Mouse (Mus musculus): ENCODE data around the gene Raver2.
A peak's percentile ranks its signal among the peaks of the same experiment; 100 is the strongest.

The Raver2 gene

DNA sequence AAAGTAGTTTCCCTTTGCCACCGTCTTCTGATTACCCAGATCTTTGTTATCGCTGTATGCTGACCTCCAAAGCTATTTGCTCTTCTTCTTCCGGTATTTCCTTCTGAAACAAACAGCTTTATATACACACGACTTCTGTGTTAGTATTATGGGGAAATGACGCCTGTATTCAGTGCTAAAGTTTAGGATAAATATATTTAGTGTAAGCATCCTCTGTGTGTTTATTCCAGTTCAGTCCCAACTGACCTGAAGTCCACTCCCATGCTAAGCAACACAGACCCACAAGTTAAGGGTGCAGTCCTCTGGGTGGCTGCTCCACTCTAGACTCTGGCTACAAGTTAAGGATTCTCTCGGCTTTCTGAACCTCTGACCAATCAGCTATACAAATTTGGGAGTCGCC, 52.2 kb downstream of the Raver2 start:
- no peak for DNase-seq

DNA sequence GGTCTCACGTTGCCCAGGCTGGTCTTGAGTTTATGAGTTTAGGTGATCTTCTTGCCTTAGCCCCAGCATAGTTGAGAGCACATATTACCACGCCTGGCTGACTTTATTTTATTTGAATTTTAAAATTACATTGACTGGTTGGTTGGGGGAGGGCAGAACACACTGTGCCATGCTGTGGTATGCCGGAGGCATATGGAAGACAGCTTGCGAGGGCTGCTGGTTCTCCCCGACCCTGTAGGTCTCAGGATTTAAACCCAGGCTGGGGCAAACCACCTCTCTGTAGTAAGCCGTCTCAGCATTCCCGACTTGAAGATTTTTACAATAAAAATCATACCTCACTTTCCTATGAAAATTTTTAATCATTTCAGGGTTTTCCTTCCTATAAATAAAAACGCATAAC, 66.2 kb downstream of the Raver2 start:
- no peak for DNase-seq

DNA sequence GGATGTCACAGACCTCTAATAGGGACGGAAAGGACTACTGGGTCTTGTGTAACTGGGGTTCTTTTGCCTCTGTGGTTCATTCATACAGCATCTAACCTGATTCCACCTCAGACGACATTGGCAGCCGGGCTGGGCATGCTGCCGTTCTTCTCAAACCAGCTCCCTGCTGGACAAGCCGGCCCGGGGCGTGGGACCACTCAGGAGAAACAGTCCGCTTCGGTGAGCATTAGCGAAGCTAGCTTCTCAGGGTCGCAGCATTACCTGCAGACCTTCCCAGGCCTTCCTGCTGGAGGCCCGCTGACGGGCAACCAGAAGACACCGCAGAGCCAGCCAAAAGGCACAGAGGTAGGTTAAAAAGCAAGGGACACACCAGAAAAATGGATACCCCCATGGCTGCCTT, 67.1 kb downstream of the Raver2 start:
- no peak for DNase-seq

DNA sequence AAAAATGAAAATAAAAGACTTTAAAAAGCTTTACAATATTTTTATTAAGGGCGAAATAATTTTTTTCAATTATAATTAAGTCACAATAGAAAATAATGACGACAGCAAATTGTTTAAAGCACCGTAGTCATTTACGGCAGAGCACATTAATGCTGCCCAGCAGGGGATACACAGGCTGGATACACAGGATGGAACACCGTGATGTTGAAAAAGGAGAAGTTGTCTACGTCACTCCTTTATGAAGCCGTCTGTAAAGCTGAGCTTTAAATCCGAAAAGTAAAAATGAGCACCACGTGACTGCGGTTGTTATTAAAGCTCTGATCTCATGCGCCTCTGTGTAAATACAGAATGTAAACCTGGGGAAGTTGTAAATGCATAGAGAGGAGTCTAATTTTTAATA, 69.2 kb downstream of the Raver2 start:
- no peak for DNase-seq

DNA sequence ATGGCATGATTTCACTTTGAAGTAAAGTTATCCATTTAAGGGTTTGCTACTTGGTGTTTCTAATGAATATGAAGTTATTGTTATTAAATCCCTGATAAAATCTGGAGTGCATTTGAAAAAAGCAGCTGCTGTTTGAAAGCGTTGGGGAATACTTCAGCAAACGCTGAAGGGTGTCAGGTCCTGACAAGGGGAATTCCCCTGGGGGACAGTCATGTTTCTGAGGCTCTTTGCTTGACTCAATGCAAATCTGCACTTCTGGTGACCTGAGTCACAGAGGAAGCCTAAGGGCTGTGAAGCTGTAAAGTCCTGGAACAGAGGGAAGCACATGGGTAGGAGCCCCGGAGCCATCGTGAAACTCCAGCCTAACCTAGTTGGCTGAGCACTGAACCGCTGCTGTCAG, 73.0 kb downstream of the Raver2 start:
- DNase-seq: no peak

DNA sequence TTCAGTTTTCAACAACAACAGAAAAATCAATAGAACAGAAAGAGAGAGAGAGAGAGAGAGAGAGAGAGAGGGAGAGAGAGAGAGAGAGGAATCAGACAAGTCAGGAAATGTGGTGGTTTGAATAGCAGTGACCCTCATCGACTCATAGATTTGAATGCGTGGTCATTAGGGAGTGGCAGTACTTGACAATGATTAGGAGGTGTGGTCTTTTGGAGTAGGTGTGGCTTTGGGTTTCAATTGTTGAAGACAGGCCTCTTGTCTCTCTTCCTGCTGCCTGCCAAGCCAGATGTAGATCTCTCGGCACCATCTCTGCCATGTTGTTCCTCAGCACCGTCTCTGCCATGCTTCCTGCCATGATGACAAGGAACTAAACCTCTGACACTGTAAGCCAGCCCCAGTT, 75.1 kb downstream of the Raver2 start:
- DNase-seq: no peak

DNA sequence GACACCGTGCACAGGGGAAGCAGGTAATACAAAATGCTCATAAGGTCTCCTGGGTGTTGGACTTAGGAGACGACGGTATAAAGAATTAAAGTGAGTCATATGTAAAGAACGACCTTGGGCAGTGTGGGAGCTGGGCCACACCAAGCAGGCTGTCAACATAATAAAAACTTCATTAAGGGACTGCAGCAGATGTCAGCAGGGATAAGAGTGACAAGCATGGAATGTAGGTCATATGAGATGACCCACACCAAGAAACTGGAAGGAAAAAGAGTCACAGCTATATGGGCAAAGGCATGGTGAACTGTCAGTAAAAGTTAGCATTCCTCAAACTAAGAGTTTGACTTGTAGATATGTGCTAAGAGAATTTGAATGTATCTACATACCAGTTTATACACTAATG, 75.6 kb downstream of the Raver2 start:
- DNase-seq: no peak

DNA sequence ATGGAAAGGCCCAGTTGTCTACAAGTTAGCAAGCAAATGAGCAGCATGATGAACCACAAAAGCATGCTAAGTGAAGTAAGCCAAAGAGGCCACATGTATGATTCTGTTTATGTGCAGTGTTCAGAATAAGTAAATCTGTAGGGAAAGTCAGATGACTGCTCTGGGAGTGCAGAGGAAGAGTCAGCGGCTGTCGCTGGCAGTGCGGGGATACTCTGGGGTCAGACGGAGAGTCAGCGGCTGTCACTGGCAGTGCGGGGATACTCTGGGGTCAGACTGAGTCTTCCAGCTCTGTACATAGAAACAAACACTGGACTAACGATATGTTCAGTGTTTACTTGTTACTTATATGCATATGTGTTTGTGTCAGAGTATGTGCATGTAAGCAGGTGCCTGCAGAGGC, 76.0 kb downstream of the Raver2 start:
- DNase-seq: no peak

DNA sequence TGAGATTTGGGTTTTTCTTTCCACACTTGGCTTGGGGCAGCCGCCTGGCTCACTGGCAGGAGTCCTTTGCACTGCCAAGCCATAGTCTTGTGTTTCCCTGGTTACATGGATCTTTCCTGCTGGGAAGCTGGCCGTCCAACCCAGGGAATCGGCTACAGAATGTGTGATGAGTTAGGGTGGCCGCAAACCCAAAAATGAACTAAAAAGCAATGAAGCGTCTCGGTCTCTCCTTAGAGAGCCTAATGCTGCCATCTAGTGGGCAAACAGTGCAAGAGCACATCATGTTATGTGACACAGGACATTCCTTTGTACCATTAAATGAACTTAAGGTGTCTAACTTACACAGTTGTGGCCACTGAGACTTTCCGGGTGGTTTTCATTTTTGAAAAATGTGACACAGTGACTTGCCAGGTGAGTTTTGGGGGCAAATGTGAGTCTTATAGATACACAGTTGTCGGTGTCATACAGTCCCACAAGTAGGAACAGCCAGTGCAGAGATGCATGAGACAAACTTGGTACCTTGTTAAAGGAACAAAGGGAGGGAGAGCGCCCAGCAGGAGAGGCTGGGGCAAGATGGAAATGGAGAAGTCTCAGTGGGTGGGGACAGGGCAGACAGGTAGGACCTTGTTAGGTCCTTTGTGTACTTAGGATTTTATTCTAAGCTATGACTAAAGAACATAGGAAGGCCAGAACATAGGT, 77.4 kb downstream of the Raver2 start:
- peak; percentile 64 for DNase-seq

DNA sequence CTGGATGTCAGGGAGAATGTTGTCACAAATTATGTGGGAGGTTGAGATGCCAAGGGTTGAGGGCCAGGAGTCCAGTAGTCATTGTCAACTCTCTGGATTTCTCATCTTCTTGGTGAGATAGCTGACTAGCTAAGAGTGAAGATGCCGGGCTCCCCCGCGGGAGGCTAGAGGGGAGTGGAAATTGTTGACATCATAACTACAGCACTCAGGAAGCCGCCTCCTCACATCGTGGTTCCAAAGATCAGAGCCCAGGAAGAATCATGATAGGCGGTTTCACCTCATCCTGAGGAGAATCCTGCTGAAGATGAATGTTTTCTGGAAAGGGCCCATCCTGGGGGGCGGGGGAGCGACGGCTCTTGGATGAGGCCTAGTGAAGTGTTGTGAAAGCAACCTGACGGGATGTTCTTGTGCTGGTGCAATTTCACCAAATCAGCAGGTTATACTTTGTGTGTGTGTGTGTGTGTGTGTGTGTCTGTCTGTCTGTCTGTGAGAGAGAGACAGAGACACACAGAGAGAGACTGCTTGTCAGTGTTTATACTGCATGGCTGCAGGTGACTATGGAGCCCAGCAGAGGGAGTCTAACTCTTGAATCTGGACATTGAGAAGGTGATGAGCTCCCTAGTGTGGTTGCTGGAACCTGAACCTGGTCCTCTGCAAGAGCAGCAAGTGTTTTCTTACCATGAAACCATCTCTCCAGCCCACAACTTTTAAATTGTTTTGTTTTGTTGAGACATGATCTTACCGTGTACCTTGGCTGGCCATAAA, 78.3 kb downstream of the Raver2 start:
- DNase-seq: no peak

DNA sequence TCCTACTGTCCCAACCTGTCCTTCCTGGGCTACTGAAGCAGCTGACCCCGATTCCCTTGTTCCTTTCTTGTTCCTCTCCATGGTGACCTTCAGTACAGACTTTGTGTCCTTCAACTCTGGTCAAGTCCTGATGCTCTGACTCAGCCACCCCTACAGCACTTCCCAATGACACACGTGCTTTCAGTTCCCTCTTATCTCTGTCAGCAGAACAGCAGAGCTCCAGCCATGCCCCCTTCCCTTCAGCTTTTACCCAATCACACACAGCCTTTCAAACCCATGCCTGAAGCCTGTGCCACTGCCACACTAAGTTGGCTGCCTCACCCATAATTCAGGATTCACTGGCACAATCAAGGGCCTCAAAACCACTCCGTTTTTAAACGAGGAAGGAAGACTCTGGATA, 86.8 kb downstream of the Raver2 start:
- DNase-seq: peak; percentile 62

DNA sequence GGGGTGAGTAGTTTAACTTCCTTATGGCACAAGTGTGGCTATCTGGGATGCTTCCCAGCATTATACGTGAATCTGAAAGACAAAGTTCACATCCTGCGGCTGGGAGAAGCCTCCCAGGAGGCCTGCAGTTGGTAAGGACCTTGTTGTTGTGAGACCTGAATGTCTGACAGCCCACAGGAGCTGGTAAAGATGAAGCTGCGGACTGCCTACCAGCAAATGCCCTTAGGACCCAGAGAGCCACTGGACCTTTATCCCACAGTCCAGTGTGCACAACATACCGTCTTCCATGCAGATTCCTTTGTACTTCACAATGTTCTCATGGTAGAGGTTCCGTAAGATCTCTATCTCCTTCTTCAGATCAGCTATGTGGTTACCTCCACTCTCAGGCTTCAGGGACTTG, 88.7 kb downstream of the Raver2 start:
- DNase-seq: no peak

DNA sequence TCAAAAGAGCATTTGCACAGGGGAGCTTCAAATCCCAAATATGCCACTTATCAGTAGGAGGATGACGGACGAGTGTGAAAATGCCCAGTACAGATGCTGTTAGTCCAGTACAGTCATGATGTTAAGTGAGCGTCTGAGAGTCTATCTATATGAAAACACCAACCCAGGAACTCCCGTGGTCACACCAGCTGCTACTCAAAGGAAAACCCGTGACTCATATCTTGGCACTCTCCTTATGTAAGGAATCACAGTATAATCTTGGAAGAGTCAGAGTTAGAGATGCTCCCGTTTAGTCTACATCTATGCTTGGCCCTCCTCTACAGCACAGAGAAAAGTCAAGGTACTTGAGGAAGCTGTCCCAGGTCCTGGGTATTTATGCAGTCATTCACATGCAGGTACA, 89.5 kb downstream of the Raver2 start:
- DNase-seq: no peak

DNA sequence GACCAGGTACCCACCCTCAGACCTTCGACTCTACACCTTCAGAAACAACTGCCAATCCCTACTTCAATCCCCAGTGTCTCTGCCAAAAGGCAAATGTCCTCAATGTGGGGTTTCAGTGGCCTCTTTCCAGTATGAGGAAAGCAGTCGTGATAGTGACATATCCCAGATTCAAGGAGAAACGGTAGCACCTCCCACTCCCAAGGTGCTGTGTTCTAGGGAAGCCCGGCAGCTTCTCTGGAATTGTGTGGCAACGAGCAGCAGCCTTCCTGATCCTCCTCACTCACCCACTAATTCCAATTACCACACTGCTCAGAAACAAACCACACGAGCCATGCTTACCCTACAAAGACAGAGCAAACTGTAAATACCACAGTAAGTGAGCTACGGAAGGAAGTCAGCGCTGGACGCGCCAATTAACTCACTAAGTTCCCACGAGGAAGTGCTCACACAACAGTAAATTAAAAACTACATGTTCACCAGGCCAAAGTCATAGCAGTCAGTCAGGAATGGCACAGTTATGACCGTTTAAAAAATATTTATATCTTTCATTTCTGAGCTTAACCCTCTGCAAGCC, 90.5 kb downstream of the Raver2 start:
- DNase-seq: no peak

DNA sequence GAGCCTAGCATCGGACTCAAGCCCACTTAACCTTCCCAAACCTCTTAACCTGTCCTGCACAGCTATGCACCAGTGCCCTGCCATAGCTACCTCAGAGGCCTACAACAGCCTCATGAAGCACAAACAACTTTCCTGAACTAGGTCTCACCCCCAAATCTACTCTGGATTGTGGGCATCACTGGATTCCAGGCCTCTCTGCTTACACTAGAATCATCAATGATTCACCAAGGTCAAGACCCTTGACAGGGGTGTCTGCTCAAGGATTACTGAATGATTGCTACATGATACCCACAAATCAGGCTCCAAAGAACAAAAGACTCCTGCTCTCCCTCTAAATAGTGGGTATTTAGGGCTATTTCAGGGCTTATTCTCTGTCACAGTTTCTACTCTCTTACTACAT, 92.0 kb downstream of the Raver2 start:
- no peak for DNase-seq

DNA sequence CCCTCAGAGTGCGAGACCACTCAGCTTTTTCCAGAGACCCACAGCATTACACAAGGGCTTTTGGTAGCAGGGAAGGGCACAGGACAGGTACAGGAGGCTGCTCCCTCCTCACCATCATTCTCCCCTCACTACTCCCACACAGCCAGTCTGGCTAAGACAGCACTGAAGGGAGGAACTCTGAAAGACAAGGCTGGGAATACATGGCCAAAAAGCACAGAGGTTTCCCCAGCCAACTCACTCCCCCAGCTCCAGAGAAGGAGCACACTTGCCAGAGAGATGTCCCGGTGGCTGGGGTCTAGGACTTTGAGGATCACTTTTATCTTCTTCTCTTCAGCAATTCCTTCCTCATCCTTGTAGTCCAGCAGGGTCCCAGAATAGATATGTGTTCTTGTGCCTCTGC, 95.4 kb downstream of the Raver2 start:
- no peak for DNase-seq

DNA sequence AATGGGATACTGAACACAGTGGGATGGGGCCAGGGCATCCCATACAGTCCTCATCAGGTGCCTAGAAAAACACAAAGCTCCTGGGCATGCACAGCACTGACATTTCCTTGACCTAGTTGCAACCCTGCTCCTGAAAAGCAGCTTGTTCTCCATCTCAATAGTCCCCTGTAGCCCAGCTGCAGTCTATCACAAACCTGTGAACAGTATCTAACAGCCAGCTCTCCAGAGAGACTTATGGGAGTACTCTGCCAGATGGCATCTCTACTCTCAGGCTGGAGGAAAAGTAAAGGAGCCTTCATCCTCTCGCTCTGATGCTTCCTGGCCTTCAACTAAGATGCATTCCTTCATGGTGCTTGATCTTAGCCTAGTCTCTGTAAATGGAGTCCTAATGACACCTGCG, 95.9 kb downstream of the Raver2 start:
- DNase-seq: no peak

DNA sequence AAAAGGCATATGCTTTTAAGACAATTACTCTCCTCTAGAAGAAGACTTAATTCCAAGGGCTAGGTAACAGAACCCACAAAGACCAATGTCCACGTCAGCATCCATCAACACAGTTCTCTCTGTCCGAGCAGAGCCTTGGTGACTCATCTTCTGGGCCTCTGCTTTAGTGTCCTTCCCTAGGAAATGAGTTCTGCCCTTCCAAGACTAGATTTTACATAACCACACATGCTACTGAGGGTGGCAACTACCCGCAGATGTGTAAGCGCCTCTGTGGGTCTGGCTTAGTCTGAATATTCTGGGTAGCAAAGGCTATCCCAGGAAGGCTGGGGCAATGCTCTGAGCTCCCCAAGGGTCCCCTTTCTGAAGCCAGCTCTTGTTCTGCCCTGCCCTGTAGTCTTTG, 97.0 kb downstream of the Raver2 start:
- DNase-seq: no peak

DNA sequence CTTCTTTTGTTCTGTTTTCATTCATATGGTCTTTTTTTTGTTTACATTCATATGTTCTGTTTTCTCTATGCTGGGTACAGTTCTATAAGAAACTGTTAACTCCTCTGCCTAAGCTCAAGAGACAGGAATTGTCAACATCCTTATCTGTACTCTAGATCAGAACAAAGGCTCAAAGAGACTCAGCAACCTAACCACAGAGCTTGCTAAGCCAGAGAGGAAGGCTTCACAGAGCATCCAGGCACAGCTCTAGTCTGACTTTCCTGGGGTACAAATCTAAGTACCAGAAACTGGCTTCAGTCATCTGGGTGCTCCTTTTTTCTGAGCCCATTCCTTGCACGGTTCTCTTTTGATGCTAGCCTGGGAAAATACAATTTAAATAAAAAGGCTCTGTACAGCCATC, 99.0 kb downstream of the Raver2 start:
- DNase-seq: no peak

DNA sequence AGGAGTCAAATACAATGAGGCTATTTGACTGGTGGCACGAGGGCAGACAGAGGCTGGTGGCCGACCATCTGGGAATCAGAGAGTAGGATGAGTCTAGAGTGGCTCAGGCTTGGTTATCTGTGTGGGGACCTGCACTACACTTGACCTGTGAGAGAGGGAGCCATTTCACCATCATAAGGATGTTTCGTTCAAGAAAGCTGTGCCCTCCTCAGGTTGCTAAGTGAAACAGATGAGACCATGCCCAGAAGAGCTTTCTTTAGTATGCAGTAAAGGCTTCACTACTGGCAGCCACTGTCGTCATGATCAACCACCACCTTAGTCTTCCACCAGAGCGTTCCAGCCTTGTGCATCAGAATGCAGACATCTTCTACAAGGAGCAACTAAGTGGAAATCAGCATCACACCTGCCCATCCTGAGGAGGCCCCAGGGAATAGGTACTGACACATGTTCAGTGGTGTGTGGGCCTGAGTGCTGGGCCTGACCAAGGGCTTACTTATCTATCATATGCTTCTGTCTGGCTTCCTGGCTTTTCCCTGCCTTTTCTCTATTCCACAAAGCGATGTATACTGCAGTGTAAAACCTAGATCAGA, 99.5 kb downstream of the Raver2 start:
- peak; percentile 16 for DNase-seq

DNA sequence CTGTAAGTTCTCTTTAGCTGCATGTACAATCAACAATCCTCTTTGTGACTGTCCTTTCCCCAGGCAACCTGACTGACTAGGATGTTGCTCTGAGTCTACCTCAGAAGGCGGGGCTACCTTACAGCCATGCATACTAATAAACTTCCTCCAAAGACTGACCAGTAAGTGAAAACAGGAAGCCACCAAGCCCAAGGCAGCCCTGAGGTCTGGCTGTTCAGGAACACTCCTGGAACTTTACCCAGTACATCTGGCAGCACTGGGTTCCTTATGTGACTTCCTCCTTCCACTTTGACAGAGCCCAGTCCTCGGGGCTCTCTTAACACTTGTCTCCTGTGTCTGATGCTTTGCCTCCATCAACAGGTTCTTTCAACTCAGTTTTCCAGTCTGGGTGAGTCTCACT, 104.0 kb downstream of the Raver2 start:
- DNase-seq: peak; percentile 30

DNA sequence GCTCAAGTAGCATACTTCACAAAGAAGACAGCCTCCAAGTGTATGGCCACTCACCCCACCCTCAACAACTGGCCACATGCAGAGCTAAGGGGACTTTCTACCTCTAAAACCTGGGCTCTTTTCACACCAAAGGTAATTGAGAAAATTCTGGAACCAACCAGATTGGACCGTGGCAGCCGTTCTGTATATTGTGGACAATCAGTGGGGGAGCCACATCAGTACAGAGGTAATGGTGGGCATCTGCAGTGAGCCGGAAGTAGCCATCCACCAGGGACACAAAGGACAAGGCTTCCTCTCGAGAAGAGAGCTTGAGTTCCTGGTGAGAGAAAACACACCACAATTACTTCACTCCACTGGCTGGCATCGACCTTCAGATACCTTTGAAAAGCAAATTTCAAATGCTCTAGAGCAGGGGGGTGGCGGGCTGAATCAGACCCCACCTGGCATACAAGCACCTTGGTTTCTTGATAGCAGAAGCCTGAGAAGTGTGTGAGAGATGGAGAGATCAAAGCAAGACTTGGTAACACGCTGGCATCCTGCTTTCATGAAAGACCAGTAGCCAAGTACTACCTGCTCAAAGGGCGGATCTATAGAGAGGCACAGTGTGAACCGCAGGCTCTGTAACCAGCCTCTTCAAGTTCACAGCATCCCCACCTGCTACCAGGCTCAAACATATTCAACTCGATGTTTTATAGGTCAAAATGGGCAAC, 106.3 kb downstream of the Raver2 start:
- no peak for DNase-seq

DNA sequence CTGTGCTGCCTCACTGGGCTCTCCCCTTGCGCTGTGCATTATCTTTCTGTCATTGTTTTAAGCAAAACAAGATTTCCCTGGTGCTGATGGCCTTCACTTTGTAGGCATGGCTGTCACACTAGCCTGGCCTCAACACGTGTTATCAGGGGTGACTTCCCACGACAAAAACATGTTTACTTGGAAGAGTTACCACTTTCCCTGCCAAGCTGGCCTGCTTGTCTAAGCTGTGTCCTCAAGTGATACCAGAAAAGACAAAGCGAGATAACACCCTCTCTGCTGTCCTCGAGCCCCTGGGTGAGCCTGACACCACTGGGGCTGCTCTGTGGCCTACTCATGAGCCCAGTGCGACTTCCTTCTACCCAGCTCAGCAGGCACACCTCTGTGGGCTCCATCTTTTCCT, 107.3 kb downstream of the Raver2 start:
- DNase-seq: peak; percentile 51

Measured in liver (tissue).